Comparison of ENCODE assay signal across 25 mouse cellular contexts in genomic region chr15:89585101-89585500, GRCm38 (mm10). TPM values are rescaled to one million over a fixed set of nuclear protein-coding genes. Genes with fewer than 3 reads are reported as not detected.
DNase-seq lines count a peak whose midpoint lies in the region; ATAC-seq and TF ChIP-seq lines count a peak whose summit lies in the region.
"Had no signal": no experiment of that assay in that cellular context is flagged by ENCODE, and none has a peak within 500 bp of the region (broad histone marks: within the 10 kb centered on the region; RNA-seq: fewer than 3 reads in every experiment).

No protein-coding gene starts in this region.

- H3K9me3 ChIP-seq in liver, embryonic 11.5 days (ENCODE audit: control insufficient read depth, low read length) = no peaks in the 10 kb centered on the region
- H3K9me3 ChIP-seq: embryonic facial prominence, embryonic 13.5 days; G1E; heart, embryonic 13.5 days; hindbrain, embryonic 12.5 days; limb, embryonic 10.5 days; lung, embryonic 15.5 days; neural tube, embryonic 12.5 days had no signal

- intact Hi-C loops in heart, postnatal 36 days (cut with DNase I) = no loop called here

- H3K4me2 ChIP-seq in liver, embryonic 11.5 days = no peak overlapping the region
- H3K4me2 ChIP-seq: embryonic facial prominence, embryonic 13.5 days; heart, embryonic 13.5 days; hindbrain, embryonic 12.5 days; lung, embryonic 15.5 days; neural tube, embryonic 12.5 days had no signal

- 66% methylated on average over 5 of the region's 5 CpGs for WGBS in kidney, adult 2 months
- 84% methylated on average over 5 of the region's 5 CpGs for WGBS in liver, embryonic 11.5 days

- peaks cover 4% of the 10 kb centered on the region; the same call in 1 of the 2 replicates for H3K4me1 ChIP-seq in kidney, adult 2 months (ENCODE audit: control insufficient read depth, insufficient read depth, low read length)
- H3K4me1 ChIP-seq in liver, embryonic 11.5 days (replicated peaks; ENCODE audit: control insufficient read depth, insufficient read depth, low read length) = no peaks in the 10 kb centered on the region
- H3K4me1 ChIP-seq: heart, embryonic 13.5 days; limb, embryonic 10.5 days; lung, embryonic 15.5 days had no signal

- peak; percentile 5 for DNase-seq in gastrocnemius, adult 18-20 months (ENCODE audit: low spot score)
- no peak for DNase-seq in gastrocnemius, postnatal 25 days
- DNase-seq in kidney, adult 2 months = peak; percentile 9
- DNase-seq in kidney, postnatal 10 days = no peak
- peak; percentile 14 for DNase-seq in 416B (ENCODE audit: low read depth)
- DNase-seq in heart, postnatal 36 days = peak; percentile 17 to 24
- DNase-seq in liver, embryonic 11.5 days (ENCODE audit: low spot score) = no peak
- no peak for DNase-seq in spleen, adult 18-20 months
- DNase-seq: adrenal gland, postnatal 14 days; cerebellum, adult 11 months; cerebellum, postnatal 14 days; kidney, adult 9 months; kidney, postnatal 4 days; thymus, postnatal 25 days had no signal

- TF ChIP-seq CTCF in kidney, adult 2 months (conservative IDR thresholded peaks at IDR 0.05; ENCODE audit: insufficient read depth, insufficient read length, low read depth, low read length) = no peak

- H3K4me3 ChIP-seq in kidney, adult 2 months (ENCODE audit: insufficient read depth, low read depth, low read length) = no peak overlapping the region
- no peak overlapping the region for H3K4me3 ChIP-seq in liver, embryonic 11.5 days (ENCODE audit: low read depth, low read length)
- H3K4me3 ChIP-seq: embryonic facial prominence, embryonic 13.5 days; heart, embryonic 13.5 days; hindbrain, embryonic 12.5 days; limb, embryonic 10.5 days; lung, embryonic 15.5 days; neural tube, embryonic 12.5 days had no signal

- no peak overlapping the region for H3K9ac ChIP-seq in liver, embryonic 11.5 days (ENCODE audit: low read depth, low read length)
- H3K9ac ChIP-seq: embryonic facial prominence, embryonic 13.5 days; heart, embryonic 13.5 days; hindbrain, embryonic 12.5 days; lung, embryonic 15.5 days; neural tube, embryonic 12.5 days had no signal

- no peak for TF ChIP-seq POLR2A in kidney, adult 2 months (IDR thresholded peaks at IDR 0.05; ENCODE audit: low read depth, low read length)

- ATAC-seq in liver, embryonic 11.5 days (replicated peaks; ENCODE audit: low FRiP score) = no peak
- ATAC-seq: activated CD4-positive, CD25-positive, alpha-beta regulatory T cell, adult 4 months; CD4-positive, CD25-positive, alpha-beta regulatory T cell, adult 4 months; forebrain, embryonic 16.5 days had no signal

- no peaks in the 10 kb centered on the region for H3K27me3 ChIP-seq in kidney, adult 2 months (replicated peaks; ENCODE audit: control insufficient read depth, insufficient read depth, low read length)
- H3K27me3 ChIP-seq in liver, embryonic 11.5 days (replicated peaks; ENCODE audit: control insufficient read depth, insufficient read depth, low read length) = no peaks in the 10 kb centered on the region
- H3K27me3 ChIP-seq: embryonic facial prominence, embryonic 13.5 days; heart, embryonic 13.5 days; hindbrain, embryonic 12.5 days; lung, embryonic 15.5 days; neural tube, embryonic 12.5 days had no signal

- H3K36me3 ChIP-seq in kidney, adult 2 months (ENCODE audit: control insufficient read depth, insufficient read depth, low read length) = no peaks in the 10 kb centered on the region
- no peaks in the 10 kb centered on the region for H3K36me3 ChIP-seq in liver, embryonic 11.5 days (ENCODE audit: control insufficient read depth, insufficient read depth, low read length)
- H3K36me3 ChIP-seq: lung, embryonic 15.5 days had no signal

- H3K27ac ChIP-seq in kidney, adult 2 months (ENCODE audit: insufficient read depth, low read depth, low read length) = no peak overlapping the region
- H3K27ac ChIP-seq in liver, embryonic 11.5 days (ENCODE audit: low read depth, low read length) = no peak overlapping the region
- H3K27ac ChIP-seq: embryonic facial prominence, embryonic 13.5 days; heart, embryonic 13.5 days; hindbrain, embryonic 12.5 days; limb, embryonic 10.5 days; lung, embryonic 15.5 days; neural tube, embryonic 12.5 days had no signal

RNA-seq across cellular contexts. Expression of gene Rabl2, which starts 6.6 kb away (rescaled TPM):
- 1 to 10 TPM; 2.1 to 2.4 TPM for total RNA-seq in gastrocnemius, adult 18-20 months (2021)
- total RNA-seq in gastrocnemius, postnatal 25 days (2021) = 1 to 10 TPM; 1.8 to 1.9 TPM
- 16.9 and 18.1 TPM in 2 replicates for polyA plus RNA-seq in kidney, adult 2 months (2012; rRNA removed)
- 1 to 10 TPM; 4.4 to 5.4 TPM for total RNA-seq in heart, postnatal 36 days (2021)
- polyA plus RNA-seq in liver, embryonic 11.5 days (2014; fragmentation: Nextera tagmentation; extraction: Ambion mirVana) = 24.8 and 27.1 TPM in 2 replicates

RNA-seq across cellular contexts. Expression of gene Acr, which starts 17.0 kb away (rescaled TPM):
- total RNA-seq in gastrocnemius, adult 18-20 months (2021) = not detected
- total RNA-seq in gastrocnemius, postnatal 25 days (2021) = under 1 TPM; 0.27 to 0.36 TPM
- 0.58 and 0.74 TPM in 2 replicates for polyA plus RNA-seq in kidney, adult 2 months (2012; rRNA removed)
- total RNA-seq in heart, postnatal 36 days (2021) = under 1 TPM; 0.25 to 0.68 TPM
- 0.11 TPM in 1 of 2 replicates, not detected in the other for polyA plus RNA-seq in liver, embryonic 11.5 days (2014; fragmentation: Nextera tagmentation; extraction: Ambion mirVana)
- total RNA-seq: G1E; liver, adult 2 months had no signal
- polyA plus RNA-seq: activated CD4-positive, CD25-positive, alpha-beta regulatory T cell, adult 4 months; CD4-positive, CD25-positive, alpha-beta regulatory T cell, adult 4 months; G1E; limb, embryonic 10.5 days had no signal

Comparison
In these comparisons a context has a peak if more than half of its experiments do, and no peak if none do; other contexts are left out.
1. DNase-seq: peak in gastrocnemius, adult 18-20 months (single experiment), kidney, adult 2 months (single experiment), 416B (single experiment) and heart, postnatal 36 days (2 of 2); none in gastrocnemius, postnatal 25 days (single experiment), kidney, postnatal 10 days (single experiment), liver, embryonic 11.5 days (single experiment) and spleen, adult 18-20 months (0 of 2).